Mouse (Mus musculus) heart, postnatal 10 days (tissue): Measurements from ENCODE around the gene Gm10322. TPM values are rescaled to one million over a fixed set of nuclear protein-coding genes. Genes with fewer than 3 reads are reported as not detected.
A peak's percentile ranks its signal among the peaks of the same experiment; 100 is the strongest.

Experiments used
- DNase-seq, 2 experiments: peaks; one replicate each; pipeline ENCODE4 v3.0.0; 2021
- intact Hi-C: fragments of 180-260 bp; cut with DNase I; formaldehyde crosslinking; loops from one replicate; pipeline ENCODE4 v1.15.1; 2025
- total RNA-seq, 2 experiments: library from RNA; stranded (reverse); gene quantifications; 2 replicates each; pipeline ENCODE4 v1.2.3; 2021

Gene Gm10322
- total RNA-seq, 2 experiments from 2014 or later: not detected

DNA sequence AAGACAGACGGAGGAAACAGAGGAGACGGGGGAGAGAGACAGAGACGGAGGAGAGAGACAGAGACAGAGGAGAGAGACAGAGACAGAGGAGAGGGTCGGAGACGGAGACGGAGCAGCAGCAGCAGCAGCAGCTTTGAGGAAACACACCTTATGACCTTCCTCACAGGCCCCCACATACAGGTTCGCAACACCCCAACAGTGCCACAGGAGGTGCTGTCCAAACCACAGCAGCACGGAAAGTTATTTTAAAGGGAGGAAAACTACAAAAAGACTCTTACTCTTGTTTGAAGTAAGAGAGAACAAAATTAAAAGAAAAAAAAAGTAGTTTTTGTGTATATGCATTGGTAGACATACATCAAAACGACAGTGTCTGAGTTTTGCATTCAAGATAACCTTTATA, 27.8 kb downstream of the Gm10322 start:
- intact Hi-C loops: no loop called here
- no peak for DNase-seq

DNA sequence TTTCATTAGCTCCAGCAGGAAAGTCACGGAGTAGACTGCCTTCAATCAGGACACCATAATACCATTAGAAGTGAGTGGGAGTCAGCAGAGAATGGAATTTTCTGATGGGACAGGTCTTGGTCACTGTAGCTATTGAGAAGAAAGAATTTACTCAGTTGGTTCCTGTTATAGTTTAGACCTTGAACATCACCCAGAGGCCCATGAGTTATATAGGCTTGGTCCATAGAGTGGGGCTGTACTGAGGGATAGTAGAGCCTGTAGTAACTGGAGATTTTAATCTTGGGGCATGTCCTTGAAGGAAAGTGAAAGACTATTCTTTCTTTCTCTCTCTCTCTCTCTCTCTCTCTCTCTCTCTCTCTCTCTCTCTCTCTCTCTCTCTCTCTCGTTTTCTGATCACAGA, 28.8 kb downstream of the Gm10322 start:
- intact Hi-C loops: no loop called here
- no peak for DNase-seq

DNA sequence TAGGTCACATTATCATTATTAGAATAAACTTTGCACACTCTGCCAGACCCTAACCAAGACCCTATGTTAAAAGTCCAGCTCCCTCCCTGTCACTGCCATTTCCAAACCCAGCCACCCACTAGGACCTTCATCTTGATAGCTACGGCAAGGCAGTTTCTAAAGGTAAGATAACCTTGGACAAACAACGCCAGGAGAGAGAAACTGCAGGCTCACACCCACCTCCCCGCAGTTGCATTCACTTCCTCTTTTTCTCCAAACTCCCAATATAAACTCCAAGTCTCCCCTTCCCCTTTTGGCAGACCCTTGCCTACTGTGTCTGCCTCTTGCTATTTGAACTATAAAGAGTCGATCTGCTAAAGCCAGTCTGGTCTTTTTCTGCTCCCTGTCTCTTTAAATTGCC, 29.3 kb downstream of the Gm10322 start:
- no peak for DNase-seq
- intact Hi-C loops: no loop called here

DNA sequence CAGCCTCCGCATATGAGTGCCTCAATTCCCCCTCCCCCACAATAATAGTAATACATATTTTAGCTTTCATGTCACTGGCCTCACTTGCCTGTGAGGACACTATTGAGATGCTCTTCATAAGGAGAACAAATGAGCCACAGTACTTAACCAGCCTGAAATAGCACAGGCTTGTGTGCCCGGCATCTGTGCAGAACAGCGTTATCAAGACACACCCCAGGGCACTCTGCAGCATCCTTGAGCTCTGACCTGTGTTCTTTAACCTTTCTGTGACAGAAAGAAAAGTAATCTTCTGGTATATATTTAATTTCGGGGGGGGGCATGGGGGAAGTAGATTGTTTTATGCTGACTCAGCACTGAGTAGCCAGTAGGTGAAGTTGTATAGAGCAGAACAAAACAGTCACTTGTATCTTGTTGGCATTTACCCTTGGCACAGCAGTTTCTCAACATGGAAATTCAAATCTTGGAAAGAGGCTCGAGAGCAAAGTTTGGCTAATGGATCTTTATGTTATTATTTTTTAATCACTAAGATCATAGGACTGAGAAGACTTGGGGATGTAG, 31.0 kb downstream of the Gm10322 start:
- DNase-seq: no peak
- intact Hi-C loops: no loop called here

DNA sequence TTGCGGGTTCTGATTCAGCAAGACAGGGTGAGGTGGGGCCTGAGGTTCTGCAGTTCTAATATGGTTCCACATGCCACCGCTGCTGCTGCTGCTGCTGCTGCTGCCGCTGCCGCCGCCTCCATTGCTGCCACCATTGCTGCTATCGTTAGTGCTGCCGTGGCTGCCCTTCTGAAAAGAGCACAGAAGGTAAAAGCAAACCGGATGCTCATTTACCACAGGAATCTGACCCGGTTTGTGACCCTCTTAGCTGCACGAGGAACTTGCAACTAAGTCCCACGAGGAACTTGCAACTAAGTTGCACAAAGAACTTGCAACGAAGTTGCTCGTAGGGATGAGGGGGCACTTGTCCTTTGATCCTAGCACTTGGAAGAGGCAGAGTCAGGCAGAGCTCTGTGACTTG, 40.9 kb downstream of the Gm10322 start:
- no peak for DNase-seq
- intact Hi-C loops: no loop called here

DNA sequence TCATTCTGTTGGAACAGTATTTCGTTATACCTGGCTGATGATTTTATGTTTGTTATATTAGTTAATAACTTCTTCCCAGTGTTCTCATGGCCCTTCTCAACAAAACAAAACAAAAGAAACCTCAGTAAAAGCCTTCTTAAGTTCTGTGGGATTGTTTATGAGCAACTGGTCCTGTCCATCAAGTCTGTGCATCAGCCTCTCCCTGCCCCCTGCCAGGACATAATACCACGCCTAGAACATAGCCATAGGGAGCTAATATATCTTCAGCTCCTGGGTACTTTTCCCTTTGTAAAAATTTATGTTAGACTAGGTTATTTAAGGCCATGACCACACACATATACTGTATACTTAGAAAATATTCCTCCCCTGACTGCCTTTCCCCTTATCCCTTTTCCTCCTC, 48.9 kb downstream of the Gm10322 start:
- no peak for DNase-seq
- intact Hi-C loops: no loop called here

DNA sequence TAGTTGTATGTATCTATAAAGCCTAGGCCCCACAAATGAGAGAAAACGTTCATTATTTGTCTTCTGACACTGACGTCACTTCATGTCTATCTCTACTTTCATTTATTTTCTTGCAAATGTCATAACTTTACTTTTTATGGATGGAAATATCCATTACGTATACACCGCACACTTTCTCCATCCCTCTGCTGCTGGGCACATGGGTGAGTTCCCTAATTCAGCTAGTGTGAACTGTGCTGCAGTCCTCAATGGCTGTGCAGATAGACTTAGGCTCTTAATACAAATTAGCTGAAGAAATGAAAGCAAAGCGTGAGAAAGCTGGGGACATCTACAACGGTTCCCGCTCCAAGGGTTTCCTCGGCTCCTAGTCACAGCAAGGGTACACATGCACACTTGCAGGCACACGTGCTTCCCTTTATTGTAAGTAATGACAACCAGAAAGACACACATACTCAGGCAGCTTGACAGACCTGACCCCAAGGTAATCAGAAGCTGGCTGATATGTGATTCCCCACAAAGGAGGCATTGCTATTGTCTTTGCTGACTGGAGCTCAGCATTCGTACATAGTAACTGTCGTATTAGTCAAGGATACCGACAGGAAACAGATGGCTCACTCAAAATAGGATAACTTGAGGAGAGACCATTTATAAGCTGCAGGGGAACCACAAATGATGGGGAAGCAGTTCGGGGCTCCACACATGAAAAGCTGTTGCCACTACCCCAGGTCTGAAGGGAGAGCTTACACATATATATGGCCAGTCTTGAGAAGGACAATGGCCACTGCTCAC, 49.8 kb downstream of the Gm10322 start:
- intact Hi-C loops: no loop called here
- DNase-seq: peak in 1 of 2 experiments; percentile 5

Other genes with a start within 250 kb of the Gm10322 start
- 100 to 1,000 TPM; 125 to 130 TPM for gene Gm10273, start 220.4 kb upstream of the Gm10322 start, total RNA-seq
- gene Pla2g12b, start 212.4 kb upstream of the Gm10322 start, total RNA-seq: not detected
- under 1 TPM; 0.17 to 0.31 TPM for gene Oit3, start 174.3 kb upstream of the Gm10322 start, total RNA-seq
- 10 to 100 TPM; 23.9 to 24.3 TPM for gene Mcu, start 629 bp downstream of the Gm10322 start, total RNA-seq
- gene Micu1, start 86.4 kb downstream of the Gm10322 start, total RNA-seq: 10 to 100 TPM; 25.9 to 26.4 TPM